Mouse (Mus musculus): Measurements from ENCODE around the gene Morn2. TPM values are rescaled to one million over a fixed set of nuclear protein-coding genes. Genes with fewer than 3 reads are reported as not detected.

The Morn2 gene
- polyA plus RNA-seq, 1 experiment from 2014 or later = 32.8 TPM

DNA sequence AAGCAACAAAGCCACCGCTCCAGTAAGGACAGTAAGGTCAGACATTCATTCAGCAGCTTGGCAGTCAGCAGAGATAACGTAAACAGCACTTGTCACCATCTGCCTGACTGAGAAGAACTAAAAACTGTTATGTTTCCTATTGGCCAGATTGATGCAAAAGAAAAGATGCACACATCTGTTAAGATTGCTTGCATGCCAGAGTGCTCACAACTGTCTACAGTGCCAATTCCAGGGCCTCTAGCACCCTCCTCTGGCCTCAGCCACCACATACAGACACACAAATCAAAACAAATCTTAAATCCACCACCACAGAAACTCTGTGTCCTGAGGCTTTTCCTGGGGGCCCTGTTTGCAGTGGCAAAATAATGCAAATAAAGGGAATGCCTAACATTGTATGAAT lies 42.4 kb downstream of the Morn2 start:
- no peaks in the 10 kb centered on the region for H3K36me3 ChIP-seq
- H3K27me3 ChIP-seq (ENCODE audit: low read depth, poor library complexity, severe bottlenecking) = no peaks in the 10 kb centered on the region
- no peak overlapping the region for H3K27ac ChIP-seq (replicated peaks)
- no peak for DNase-seq (ENCODE audit: low spot score)
- 89% methylated on average over 2 of the region's 2 CpGs for WGBS
- H3K4me3 ChIP-seq = no peak overlapping the region
- H3K4me1 ChIP-seq = no peaks in the 10 kb centered on the region
- no peaks in the 10 kb centered on the region for H3K9me3 ChIP-seq (replicated peaks)

DNA sequence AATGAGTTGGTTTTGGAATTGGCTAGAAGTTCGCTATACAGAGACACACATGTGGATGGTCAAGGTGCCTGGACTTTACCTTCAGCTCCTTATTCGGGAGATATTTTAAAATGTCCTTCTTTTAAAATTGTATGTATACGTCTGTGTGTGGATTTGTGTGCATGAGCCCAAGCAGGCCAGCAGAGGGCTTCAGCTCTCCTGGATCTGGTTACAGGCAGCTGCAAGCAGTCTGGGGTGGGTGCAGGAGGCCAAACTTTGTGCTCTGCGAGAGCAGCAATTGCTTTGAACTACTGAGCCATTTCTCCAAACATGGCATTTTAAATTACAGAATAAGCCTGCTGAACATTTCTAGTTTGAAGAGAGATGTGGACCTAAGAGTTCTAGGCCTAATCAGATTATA lies 55.3 kb downstream of the Morn2 start:
- no peak for DNase-seq (ENCODE audit: low spot score)
- Histone ChIP-seq H3K4me3 (no peak overlapping the region), H3K27ac (replicated peaks) (no peak overlapping the region), H3K4me1 (peaks cover 11% of the 10 kb centered on the region), H3K36me3 (no peaks in the 10 kb centered on the region), H3K9me3 (replicated peaks) (no peaks in the 10 kb centered on the region; the same call in 1 of the 2 replicates), H3K27me3 (ENCODE audit: low read depth, poor library complexity, severe bottlenecking) (peaks cover 35% of the 10 kb centered on the region)
- WGBS = 83% methylated on average over 4 of the region's 4 CpGs

DNA sequence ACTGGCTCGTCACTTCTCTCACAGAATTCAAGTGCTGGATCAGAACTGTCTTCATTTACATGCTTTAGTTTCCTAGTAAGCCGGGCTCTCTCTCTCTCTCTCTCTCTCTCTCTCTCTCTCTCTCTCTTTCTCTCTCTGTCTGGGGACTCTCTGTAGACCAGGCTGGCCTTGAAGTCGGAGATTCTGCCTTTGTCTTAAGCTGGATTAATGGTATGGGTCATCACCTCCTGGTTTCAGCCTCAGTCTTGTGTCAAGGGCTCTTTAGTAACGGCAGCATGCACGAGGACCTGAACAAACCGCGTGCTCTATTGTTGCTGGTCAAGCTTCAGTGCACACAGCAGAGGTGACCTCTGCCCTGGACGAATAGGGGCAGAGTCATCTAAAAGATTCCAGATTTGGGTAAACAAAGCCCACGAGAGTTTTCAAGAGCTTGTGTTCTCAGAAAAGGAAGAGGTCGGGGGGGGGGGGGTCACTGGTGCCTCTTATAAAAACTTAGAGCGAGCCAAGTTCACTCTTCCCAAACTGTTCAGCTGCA lies 56.7 kb downstream of the Morn2 start:
- no peaks in the 10 kb centered on the region; the same call in 1 of the 2 replicates for H3K9me3 ChIP-seq (replicated peaks)
- DNase-seq (ENCODE audit: low spot score) = peak; percentile 62
- H3K4me3 ChIP-seq = no peak overlapping the region; the same call in 1 of the 2 replicates
- peaks cover 35% of the 10 kb centered on the region for H3K27me3 ChIP-seq (ENCODE audit: low read depth, poor library complexity, severe bottlenecking)
- peak overlapping the region; percentile 35 for H3K27ac ChIP-seq (replicated peaks)
- no peaks in the 10 kb centered on the region for H3K36me3 ChIP-seq
- H3K4me1 ChIP-seq = peaks cover 11% of the 10 kb centered on the region
- WGBS = 21% methylated on average over 11 of the region's 11 CpGs

Other genes with a start within 250 kb of the Morn2 start
- 85.2 and 86.7 TPM in 2 replicates for gene Hnrnpll, start 227.9 kb upstream of the Morn2 start, polyA plus RNA-seq (2016; fragmentation: Nextera tagmentation; extraction: Ambion mirVana)
- 8.1 and 9.9 TPM in 2 replicates for gene Galm, start 162.7 kb upstream of the Morn2 start, polyA plus RNA-seq (2016; fragmentation: Nextera tagmentation; extraction: Ambion mirVana)
- 795 and 858 TPM in 2 replicates for gene Srsf7, start 82.9 kb upstream of the Morn2 start, polyA plus RNA-seq (2016; fragmentation: Nextera tagmentation; extraction: Ambion mirVana)
- gene Ttc39d, start 82.7 kb upstream of the Morn2 start, polyA plus RNA-seq (2016; fragmentation: Nextera tagmentation; extraction: Ambion mirVana) = 0.06 and 0.19 TPM in 2 replicates
- gene Gemin6, start 65.8 kb upstream of the Morn2 start, polyA plus RNA-seq (2016; fragmentation: Nextera tagmentation; extraction: Ambion mirVana) = 50.6 and 66.2 TPM in 2 replicates
- gene Dhx57, start 273 bp downstream of the Morn2 start, polyA plus RNA-seq (2016; fragmentation: Nextera tagmentation; extraction: Ambion mirVana) = 15.1 and 21.2 TPM in 2 replicates
- gene Arhgef33, start 17.2 kb downstream of the Morn2 start, polyA plus RNA-seq (2016; fragmentation: Nextera tagmentation; extraction: Ambion mirVana) = 0.26 and 0.44 TPM in 2 replicates
- gene Gm10190, start 83.3 kb downstream of the Morn2 start, polyA plus RNA-seq (2016; fragmentation: Nextera tagmentation; extraction: Ambion mirVana) = 0.73 and 1.4 TPM in 2 replicates
- gene Sos1, start 190.2 kb downstream of the Morn2 start, polyA plus RNA-seq (2016; fragmentation: Nextera tagmentation; extraction: Ambion mirVana) = 3.8 and 4.5 TPM in 2 replicates